Mouse (Mus musculus) embryonic facial prominence, embryonic 15.5 days (tissue): ENCODE measurements around the gene Gm4792. TPM values are rescaled to one million over a fixed set of nuclear protein-coding genes. Genes with fewer than 3 reads are reported as not detected.

Source experiments
- ATAC-seq: fragments of 200-750 bp; cut with Nextera tagmentation; 2 replicates; pipeline ENCODE4 v1.8.0; 2017; ENCODE audit warnings: low read depth, moderate TSS enrichment; ENCODE audit not compliant: insufficient number of reproducible peaks, low FRiP score, low TSS enrichment
- H3K27ac ChIP-seq: fragments of 300-500 bp; sonication (generic); replicated peaks from 2 replicates; pipeline ENCODE4 v1.5.1; 2015; ENCODE audit warnings: mild to moderate bottlenecking, inconsistent platforms
- H3K27me3 ChIP-seq: fragments of 300-500 bp; sonication (generic); 2 replicates; pipeline ENCODE4 v1.6.1; 2015; ENCODE audit warnings: inconsistent platforms
- H3K36me3 ChIP-seq: fragments of 300-500 bp; sonication (generic); 2 replicates; pipeline ENCODE4 v1.6.1; 2015; ENCODE audit warnings: mild to moderate bottlenecking, inconsistent platforms
- H3K4me1 ChIP-seq: fragments of 300-500 bp; sonication (generic); 2 replicates; pipeline ENCODE4 v1.6.1; 2015; ENCODE audit warnings: inconsistent platforms
- H3K4me2 ChIP-seq: fragments of 300-500 bp; sonication (generic); replicated peaks from 2 replicates; pipeline ENCODE4 v1.6.1; 2015; ENCODE audit warnings: mild to moderate bottlenecking, inconsistent platforms
- H3K4me3 ChIP-seq: fragments of 300-500 bp; sonication (generic); replicated peaks from 2 replicates; pipeline ENCODE4 v1.5.1; 2015; ENCODE audit warnings: mild to moderate bottlenecking, inconsistent platforms
- H3K9ac ChIP-seq: fragments of 300-500 bp; sonication (generic); 2 replicates; pipeline ENCODE4 v1.6.1; 2015; ENCODE audit warnings: inconsistent platforms
- H3K9me3 ChIP-seq: fragments of 300-500 bp; sonication (generic); replicated peaks from 2 replicates; pipeline ENCODE4 v1.6.1; 2016; ENCODE audit warnings: inconsistent platforms
- WGBS: fragments of 180-500 bp; shearing (Covaris S2); methylation state at CpG from one replicate; pipeline ENCODE4 v1.1.7; 2015; 5-methylcytosine and 5-hydroxymethylcytosine counted together
- polyA plus RNA-seq: library from polyadenylated mRNA; unstranded; fragments of >200 nt; fragmentation: Nextera tagmentation; extraction: Ambion mirVana; gene quantifications from 2 replicates; pipeline ENCODE4 v1.2.1, GENCODE M21; 2015

Gm4792 gene
- polyA plus RNA-seq, 1 experiment from 2014 or later: not detected

DNA sequence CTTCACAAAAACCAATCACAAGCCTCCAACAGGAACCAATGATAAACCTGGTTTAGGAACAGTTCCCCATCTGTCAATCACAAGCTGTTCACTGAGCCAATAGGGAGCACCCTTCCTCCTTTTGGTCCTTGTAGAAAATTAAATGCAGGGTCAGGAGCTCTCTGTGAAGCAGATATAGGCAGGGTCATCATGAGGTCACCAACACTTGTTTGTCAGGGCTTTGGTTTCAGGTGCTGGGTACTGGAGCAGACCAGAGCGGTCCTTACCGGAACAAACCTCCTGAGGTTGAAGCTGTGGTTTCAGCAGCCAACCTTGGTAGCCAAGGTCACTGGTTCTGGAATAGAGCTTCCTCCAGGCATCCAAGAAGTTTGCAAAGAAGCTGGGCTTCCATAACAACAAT is 798 bp upstream of the Gm4792 start:
- Histone ChIP-seq H3K27ac (no peak overlapping the region), H3K36me3 (no peaks in the 10 kb centered on the region), H3K4me3 (no peak overlapping the region), H3K9ac (no peak overlapping the region), H3K4me2 (no peak overlapping the region), H3K4me1 (no peaks in the 10 kb centered on the region), H3K9me3 (no peaks in the 10 kb centered on the region; the same call in 1 of the 2 replicates), H3K27me3 (no peaks in the 10 kb centered on the region)
- no peak for ATAC-seq
- WGBS: 84% methylated on average over 2 of the region's 2 CpGs

- no peak overlapping the region for H3K27ac ChIP-seq
- no peak for ATAC-seq
- WGBS: 96% methylated on average over 5 of the region's 5 CpGs
- no peaks in the 10 kb centered on the region for H3K4me1 ChIP-seq
- no peaks in the 10 kb centered on the region for H3K36me3 ChIP-seq
- no peak overlapping the region for H3K4me2 ChIP-seq
- H3K9me3 ChIP-seq: no peaks in the 10 kb centered on the region; the same call in 1 of the 2 replicates
- no peak overlapping the region for H3K4me3 ChIP-seq
- no peaks in the 10 kb centered on the region for H3K27me3 ChIP-seq
- no peak overlapping the region for H3K9ac ChIP-seq
Observed at GRCm38 (mm10) chr10:94295923-94296605, 2.4 kb downstream of the Gm4792 start.

DNA sequence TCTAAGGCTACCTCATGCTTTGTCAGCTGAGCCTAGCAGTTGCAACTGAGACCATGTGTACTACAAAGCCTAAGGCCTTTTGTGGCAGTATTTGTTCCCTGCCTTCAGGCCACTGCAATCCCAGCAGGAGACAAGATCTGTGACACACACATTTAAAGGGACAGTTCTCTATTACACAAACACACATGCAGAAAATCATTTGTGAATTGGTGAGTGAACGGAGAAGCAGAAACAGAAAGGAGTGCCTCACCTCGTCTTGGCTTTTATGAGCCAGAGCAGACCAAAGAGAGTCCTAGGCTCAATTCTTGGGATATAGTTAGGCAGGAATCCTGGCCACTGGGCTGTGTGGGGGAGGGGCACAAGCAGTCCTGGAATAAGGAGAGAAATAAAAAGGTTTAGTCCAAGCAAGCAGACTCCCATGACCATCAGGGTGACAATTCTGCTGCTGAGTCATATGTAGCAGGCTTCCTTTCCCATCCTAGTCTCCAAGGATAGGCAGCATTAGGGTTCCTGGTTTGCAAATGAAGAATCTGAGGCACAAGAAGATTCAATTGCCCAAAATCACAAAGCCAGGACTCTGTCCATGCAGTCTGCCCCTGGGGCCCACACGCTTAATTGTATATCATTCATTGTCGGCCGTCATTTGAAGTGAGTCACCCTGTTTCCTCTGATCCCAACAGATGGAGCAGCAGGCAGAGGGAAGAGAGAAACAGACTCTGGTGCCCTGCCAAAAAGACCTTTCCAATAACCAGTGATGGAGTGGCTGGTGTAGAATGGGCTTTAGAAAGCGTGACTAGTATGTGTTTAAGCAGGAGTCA is 3.4 kb downstream of the Gm4792 start:
- H3K36me3 ChIP-seq: no peaks in the 10 kb centered on the region
- no peak overlapping the region for H3K27ac ChIP-seq
- no peak for ATAC-seq
- H3K9ac ChIP-seq: no peak overlapping the region
- 43% methylated on average over 6 of the region's 6 CpGs for WGBS
- H3K4me2 ChIP-seq: no peak overlapping the region
- no peaks in the 10 kb centered on the region for H3K27me3 ChIP-seq
- H3K9me3 ChIP-seq: no peaks in the 10 kb centered on the region
- H3K4me3 ChIP-seq: no peak overlapping the region
- H3K4me1 ChIP-seq: no peaks in the 10 kb centered on the region

DNA sequence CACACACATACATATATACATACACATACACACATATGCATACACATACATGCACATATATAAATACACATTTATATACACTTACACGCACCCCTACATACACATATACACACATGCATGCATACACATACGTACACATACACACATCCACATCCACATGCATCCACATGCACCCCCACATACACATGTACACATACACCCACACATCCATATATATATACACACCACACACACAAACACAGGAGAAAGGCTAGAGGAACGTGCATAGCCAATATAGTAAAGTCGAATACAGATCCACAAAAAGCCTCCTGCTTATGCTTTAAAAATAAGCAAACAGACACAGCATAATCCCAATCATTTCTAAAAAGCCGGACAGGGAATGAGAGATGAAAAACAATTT is 4.1 kb downstream of the Gm4792 start:
- Histone ChIP-seq H3K9me3 (no peaks in the 10 kb centered on the region), H3K36me3 (no peaks in the 10 kb centered on the region), H3K9ac (no peak overlapping the region), H3K4me3 (no peak overlapping the region), H3K27ac (no peak overlapping the region), H3K4me2 (no peak overlapping the region), H3K27me3 (no peaks in the 10 kb centered on the region), H3K4me1 (no peaks in the 10 kb centered on the region)
- WGBS: 81% methylated on average over 5 of the region's 5 CpGs
- ATAC-seq: no peak

DNA sequence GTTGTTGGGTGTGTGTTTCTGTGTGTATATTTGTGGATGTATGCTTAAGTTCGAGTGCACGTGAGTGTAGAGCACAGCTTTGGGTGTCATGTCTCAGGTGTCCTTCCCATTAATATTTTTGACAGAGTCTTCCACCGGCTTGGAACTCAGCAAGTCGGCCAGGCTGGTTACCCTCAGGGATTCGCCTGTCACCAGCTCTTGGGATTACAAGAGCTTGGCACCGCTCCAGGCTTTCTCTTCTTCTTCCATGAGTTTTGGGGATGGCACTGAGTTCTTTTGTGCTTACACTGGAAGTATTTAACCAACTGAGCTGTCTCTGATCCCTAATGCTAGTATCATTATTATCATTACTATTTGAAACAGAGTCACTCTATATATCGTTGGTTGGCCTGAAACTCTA is 15.7 kb downstream of the Gm4792 start:
- H3K27me3 ChIP-seq: no peaks in the 10 kb centered on the region
- H3K4me2 ChIP-seq: no peak overlapping the region
- no peak overlapping the region for H3K27ac ChIP-seq
- no peak overlapping the region for H3K4me3 ChIP-seq
- H3K9me3 ChIP-seq: no peaks in the 10 kb centered on the region
- H3K36me3 ChIP-seq: no peaks in the 10 kb centered on the region
- H3K4me1 ChIP-seq: no peaks in the 10 kb centered on the region
- 70% methylated on average over 7 of the region's 7 CpGs for WGBS
- H3K9ac ChIP-seq: no peak overlapping the region
- ATAC-seq: no peak

GRCm38 (mm10) chr10:94282179-94282578 is 16.3 kb downstream of the Gm4792 start:
- ATAC-seq: no peak
- Histone ChIP-seq H3K27ac (no peak overlapping the region), H3K4me1 (no peaks in the 10 kb centered on the region), H3K4me2 (no peak overlapping the region), H3K36me3 (no peaks in the 10 kb centered on the region), H3K27me3 (no peaks in the 10 kb centered on the region), H3K4me3 (no peak overlapping the region), H3K9ac (no peak overlapping the region), H3K9me3 (no peaks in the 10 kb centered on the region)
- WGBS: 81% methylated on average over 8 of the region's 8 CpGs

DNA sequence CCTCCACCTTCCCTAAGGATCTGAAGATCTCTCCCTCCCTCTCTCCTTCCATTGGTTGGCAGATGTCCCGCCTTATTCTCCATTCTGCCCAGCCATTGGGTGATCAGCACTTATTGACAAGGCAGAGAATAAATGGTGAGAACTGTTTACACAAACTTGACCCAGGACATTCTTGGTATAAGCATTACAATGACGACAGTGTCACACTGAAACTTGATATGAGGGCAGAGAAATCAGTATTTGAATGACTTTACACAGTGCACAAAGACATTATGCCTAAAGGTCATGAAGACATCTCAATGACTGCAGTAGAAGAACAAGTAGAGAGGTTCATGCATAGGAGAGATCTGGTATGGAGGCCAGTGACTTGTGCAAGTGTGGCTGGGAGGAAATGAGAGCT is 22.0 kb downstream of the Gm4792 start:
- H3K4me3 ChIP-seq: no peak overlapping the region
- H3K27me3 ChIP-seq: no peaks in the 10 kb centered on the region
- no peaks in the 10 kb centered on the region for H3K4me1 ChIP-seq
- no peaks in the 10 kb centered on the region for H3K9me3 ChIP-seq
- 43% methylated on average over 2 of the region's 2 CpGs for WGBS
- no peak overlapping the region for H3K9ac ChIP-seq
- H3K4me2 ChIP-seq: no peak overlapping the region
- no peak for ATAC-seq
- H3K36me3 ChIP-seq: no peaks in the 10 kb centered on the region
- no peak overlapping the region for H3K27ac ChIP-seq

GRCm38 (mm10) chr10:94275321-94275720 is 23.2 kb downstream of the Gm4792 start:
- WGBS: 30% methylated on average over 3 of the region's 3 CpGs
- ATAC-seq: no peak

DNA sequence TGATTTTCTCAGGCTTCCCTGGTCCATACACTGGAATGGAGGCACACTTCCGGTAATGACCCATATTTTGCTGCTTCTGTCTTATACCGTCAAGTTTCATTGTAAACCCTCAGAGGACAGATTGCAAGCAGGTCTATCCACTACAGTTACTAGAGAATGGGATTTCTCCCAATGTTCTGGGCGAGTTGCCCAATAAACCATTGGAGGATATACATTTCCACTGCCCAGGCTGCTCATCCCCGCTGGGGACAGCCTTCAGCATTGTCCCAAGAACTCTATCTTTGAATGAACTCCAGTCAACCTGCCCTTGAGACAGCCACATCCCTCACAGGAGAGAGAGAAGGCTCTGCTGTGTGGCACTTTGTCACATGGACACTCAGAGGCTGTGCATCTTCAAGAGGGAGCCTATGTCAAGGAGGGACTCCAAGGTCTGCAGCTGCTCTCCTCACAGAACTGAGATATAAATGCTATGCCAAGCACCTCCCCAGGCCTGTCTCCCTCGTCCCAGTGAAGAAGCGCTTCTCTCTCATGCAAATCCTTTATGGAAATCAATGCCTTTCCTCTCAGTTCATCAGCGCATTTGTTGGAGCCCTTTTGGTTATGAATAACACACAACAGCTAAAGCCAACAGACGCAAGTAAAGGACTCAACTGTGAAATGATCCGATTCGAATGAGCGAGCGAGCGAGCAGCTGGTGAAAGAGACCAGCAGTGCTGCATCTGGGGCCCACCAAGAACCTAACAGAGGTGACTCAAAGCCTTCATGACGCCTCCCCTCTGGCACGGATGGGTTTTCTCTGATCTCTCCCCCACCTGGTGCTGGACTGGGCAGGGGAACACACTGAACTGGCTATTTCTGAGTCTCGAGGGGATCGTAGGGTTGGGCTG is 32.6 kb downstream of the Gm4792 start:
- Histone ChIP-seq H3K9ac (no peak overlapping the region), H3K36me3 (no peaks in the 10 kb centered on the region), H3K4me2 (no peak overlapping the region), H3K4me1 (no peaks in the 10 kb centered on the region), H3K9me3 (no peaks in the 10 kb centered on the region), H3K4me3 (no peak overlapping the region), H3K27ac (no peak overlapping the region), H3K27me3 (no peaks in the 10 kb centered on the region)
- ATAC-seq: no peak
- WGBS: 74% methylated on average over 17 of the region's 17 CpGs

More at GRCm38 (mm10) chr10:94275321-94275720, 23.2 kb downstream of the Gm4792 start:
- no peaks in the 10 kb centered on the region for H3K4me1 ChIP-seq
- no peaks in the 10 kb centered on the region for H3K36me3 ChIP-seq
- no peaks in the 10 kb centered on the region for H3K27me3 ChIP-seq
- no peak overlapping the region for H3K4me2 ChIP-seq
- H3K9me3 ChIP-seq: no peaks in the 10 kb centered on the region
- no peak overlapping the region for H3K4me3 ChIP-seq
- H3K9ac ChIP-seq: no peak overlapping the region
- H3K27ac ChIP-seq: no peak overlapping the region

DNA sequence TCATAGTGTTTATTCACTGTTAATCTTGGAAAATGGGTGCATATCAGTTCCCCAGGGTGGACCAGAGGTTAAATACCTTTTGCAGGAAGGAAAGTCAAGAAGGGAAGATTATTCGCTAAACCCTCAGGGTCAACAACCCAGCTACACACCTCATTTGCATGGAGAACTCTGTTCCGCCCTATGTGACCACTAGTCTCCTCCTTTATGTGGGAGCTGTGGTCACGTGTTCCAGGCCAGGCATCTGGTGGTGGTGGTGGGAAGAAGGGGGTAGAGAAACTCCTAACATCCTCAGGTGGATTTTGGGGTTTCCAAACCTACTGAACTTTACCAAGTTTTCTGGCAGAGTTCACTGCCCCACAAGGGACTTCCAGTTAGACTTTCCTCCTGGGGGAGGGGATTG is 35.3 kb downstream of the Gm4792 start:
- no peak for ATAC-seq
- Histone ChIP-seq H3K4me3 (no peak overlapping the region), H3K9me3 (no peaks in the 10 kb centered on the region), H3K4me2 (no peak overlapping the region), H3K27me3 (no peaks in the 10 kb centered on the region), H3K9ac (no peak overlapping the region), H3K27ac (no peak overlapping the region), H3K4me1 (no peaks in the 10 kb centered on the region), H3K36me3 (no peaks in the 10 kb centered on the region)
- WGBS: 69% methylated on average over 3 of the region's 3 CpGs

- Histone ChIP-seq H3K27me3 (no peaks in the 10 kb centered on the region), H3K9ac (no peak overlapping the region), H3K4me1 (no peaks in the 10 kb centered on the region), H3K9me3 (no peaks in the 10 kb centered on the region), H3K4me3 (no peak overlapping the region), H3K4me2 (no peak overlapping the region), H3K36me3 (no peaks in the 10 kb centered on the region), H3K27ac (no peak overlapping the region)
- ATAC-seq: no peak
- WGBS: 89% methylated on average over 13 of the region's 13 CpGs
Observed at GRCm38 (mm10) chr10:94262646-94263045, 35.9 kb downstream of the Gm4792 start.
